Mouse (Mus musculus) kidney, postnatal 0 days (tissue): Measurements from ENCODE around the gene Ipo13. TPM values are rescaled to one million over a fixed set of nuclear protein-coding genes. Genes with fewer than 3 reads are reported as not detected.

Source experiments
- ATAC-seq: fragments of 200-750 bp; cut with Nextera tagmentation; replicated peaks from 2 replicates; pipeline ENCODE4 v1.8.0; 2017; ENCODE audit warnings: low read depth, moderate number of reproducible peaks, moderate TSS enrichment, moderate library complexity; ENCODE audit not compliant: low FRiP score
- DNase-seq: peaks from one replicate; pipeline ENCODE4 v3.0.0-alpha.2; 2016; ENCODE audit warnings: low spot score
- H3K27ac ChIP-seq: fragments of 300-500 bp; sonication (generic); 2 replicates; pipeline ENCODE4 v1.5.1; 2014; ENCODE audit warnings: mild to moderate bottlenecking
- H3K27me3 ChIP-seq: fragments of 300-500 bp; sonication (generic); 2 replicates; pipeline ENCODE4 v1.6.1; 2014; ENCODE audit warnings: low read length, mixed read lengths; ENCODE audit not compliant: insufficient read depth
- H3K36me3 ChIP-seq: fragments of 300-500 bp; sonication (generic); 2 replicates; pipeline ENCODE4 v1.6.1; 2014; ENCODE audit warnings: low read length, mixed read lengths; ENCODE audit not compliant: insufficient read depth
- H3K4me1 ChIP-seq: fragments of 300-500 bp; sonication (generic); replicated peaks from 2 replicates; pipeline ENCODE4 v1.6.1; 2014; ENCODE audit warnings: antibody characterized with exemption, low read length, mixed read lengths; ENCODE audit not compliant: insufficient read depth
- H3K4me2 ChIP-seq: fragments of 300-500 bp; sonication (generic); 2 replicates; pipeline ENCODE4 v1.6.1; 2014; ENCODE audit warnings: mild to moderate bottlenecking, low read length, moderate library complexity, mixed read lengths
- H3K4me3 ChIP-seq: fragments of 300-500 bp; sonication (generic); replicated peaks from 2 replicates; pipeline ENCODE4 v1.5.1; 2014; ENCODE audit warnings: low read depth, low read length
- H3K9ac ChIP-seq: fragments of 300-500 bp; sonication (generic); 2 replicates; pipeline ENCODE4 v1.6.1; 2014; ENCODE audit warnings: low read depth, low read length
- H3K9me3 ChIP-seq: fragments of 300-500 bp; sonication (generic); replicated peaks from 2 replicates; pipeline ENCODE4 v1.6.1; 2016; ENCODE audit warnings: low read length, inconsistent platforms, mixed read lengths
- CTCF ChIP-seq: IDR thresholded peaks from 2 replicates; pipeline ENCODE4 v1.5.1; 2016; ENCODE audit warnings: antibody characterized with exemption, low read depth, mild to moderate bottlenecking, moderate library complexity
- WGBS: fragments of 180-500 bp; shearing (Covaris S2); extraction: QIAGEN DNeasy Blood & Tissue Kit; methylation state at CpG from one replicate; pipeline ENCODE4 v1.1.7; 2014; 5-methylcytosine and 5-hydroxymethylcytosine counted together
- polyA plus RNA-seq: library from polyadenylated mRNA; unstranded; fragments of >200 nt; fragmentation: Nextera tagmentation; extraction: Ambion mirVana; gene quantifications from 2 replicates; pipeline ENCODE4 v1.2.1, GENCODE M21; 2015

Ipo13 gene
- polyA plus RNA-seq, 1 experiment from 2014 or later = 27.9 TPM

- DNase-seq (no peak), ATAC-seq (no peak)
- WGBS = 97% methylated on average over 4 of the region's 4 CpGs
- no peak overlapping the region for H3K27ac ChIP-seq
- no peak overlapping the region for H3K4me2 ChIP-seq
- no peak overlapping the region for H3K9ac ChIP-seq
- no peaks in the 10 kb centered on the region for H3K27me3 ChIP-seq
- TF ChIP-seq CTCF = no peak
- no peak overlapping the region for H3K4me3 ChIP-seq
- H3K4me1 ChIP-seq = no peaks in the 10 kb centered on the region
- H3K9me3 ChIP-seq = no peaks in the 10 kb centered on the region
- no peaks in the 10 kb centered on the region for H3K36me3 ChIP-seq
These were observed 68.5 kb downstream of the Ipo13 start for GRCm38 (mm10) chr4:117846261-117846660.

GRCm38 (mm10) chr4:117845316-117845715, 69.5 kb downstream of the Ipo13 start:
- no peak for TF ChIP-seq CTCF
- Histone ChIP-seq H3K4me3 (no peak overlapping the region), H3K36me3 (no peaks in the 10 kb centered on the region), H3K4me1 (no peaks in the 10 kb centered on the region), H3K27ac (no peak overlapping the region), H3K9ac (no peak overlapping the region), H3K4me2 (no peak overlapping the region), H3K9me3 (no peaks in the 10 kb centered on the region), H3K27me3 (no peaks in the 10 kb centered on the region)
- DNase-seq = peak; percentile 29
- ATAC-seq = no peak
- 47% methylated on average over 11 of the region's 11 CpGs for WGBS

Other genes with a start within 250 kb of the Ipo13 start
- gene Dmap1, start 232.7 kb downstream of the Ipo13 start, polyA plus RNA-seq = 46.6 and 49.3 TPM in 2 replicates
- gene Gm12845, start 190.6 kb downstream of the Ipo13 start, polyA plus RNA-seq = not detected in 2 replicates
- not detected in 2 replicates for gene Klf17, start 149.4 kb downstream of the Ipo13 start, polyA plus RNA-seq
- 8.6 and 9.0 TPM in 2 replicates for gene Slc6a9, start 80.5 kb downstream of the Ipo13 start, polyA plus RNA-seq
- gene Ccdc24, start 42.4 kb downstream of the Ipo13 start, polyA plus RNA-seq = 0.97 and 1.1 TPM in 2 replicates
- gene B4galt2, start 31.5 kb downstream of the Ipo13 start, polyA plus RNA-seq = 17.1 and 18.2 TPM in 2 replicates
- 374 and 379 TPM in 2 replicates for gene Atp6v0b, start 27.7 kb downstream of the Ipo13 start, polyA plus RNA-seq
- 12.5 and 14.2 TPM in 2 replicates for gene Dph2, start 23.0 kb downstream of the Ipo13 start, polyA plus RNA-seq
- gene Artn, start 14.8 kb upstream of the Ipo13 start, polyA plus RNA-seq = 2.6 and 2.8 TPM in 2 replicates
- 6.7 and 8.1 TPM in 2 replicates for gene St3gal3, start 219.9 kb upstream of the Ipo13 start, polyA plus RNA-seq